Mouse (Mus musculus) erythroblast, embryonic 14.5 days (primary cell): Measurements from ENCODE around the gene Tmem131l. TPM values are rescaled to one million over a fixed set of nuclear protein-coding genes. Genes with fewer than 3 reads are reported as not detected.

Experiments used
- H3K27me3 ChIP-seq: 2 replicates; pipeline ENCODE4 v1.6.1; 2012; ENCODE audit warnings: inconsistent platforms; ENCODE audit not compliant: control insufficient read depth
- H3K36me3 ChIP-seq: 2 replicates; pipeline ENCODE4 v1.6.1; 2012; ENCODE audit warnings: mild to moderate bottlenecking, inconsistent platforms; ENCODE audit not compliant: control insufficient read depth
- H3K4me1 ChIP-seq: 2 replicates; pipeline ENCODE4 v1.6.1; 2012; ENCODE audit warnings: inconsistent platforms; ENCODE audit not compliant: control insufficient read depth
- H3K4me3 ChIP-seq: replicated peaks from 2 replicates; pipeline ENCODE3; 2012; ENCODE audit warnings: moderate library complexity, mild to moderate bottlenecking, inconsistent platforms
- H3K9me3 ChIP-seq: 2 replicates; pipeline ENCODE4 v1.6.1; 2012; ENCODE audit warnings: low read length, inconsistent platforms, mixed read lengths; ENCODE audit not compliant: control insufficient read depth
- GATA1 ChIP-seq: IDR thresholded peaks from 2 replicates; pipeline ENCODE4 v1.6.1; 2012; ENCODE audit warnings: low read length, inconsistent platforms, mixed read lengths
- TAL1 ChIP-seq: IDR thresholded peaks from 3 replicates; pipeline ENCODE4 v1.6.1; 2012; ENCODE audit warnings: low read length, inconsistent platforms, mixed read lengths
- polyA plus RNA-seq: library from polyadenylated mRNA; stranded (reverse); fragments of >175 nt; gene quantifications from 2 replicates; pipeline ENCODE4 v1.2.3, GENCODE M21; 2012

Gene Tmem131l
- 9.3 and 10.8 TPM in 2 replicates for polyA plus RNA-seq

DNA sequence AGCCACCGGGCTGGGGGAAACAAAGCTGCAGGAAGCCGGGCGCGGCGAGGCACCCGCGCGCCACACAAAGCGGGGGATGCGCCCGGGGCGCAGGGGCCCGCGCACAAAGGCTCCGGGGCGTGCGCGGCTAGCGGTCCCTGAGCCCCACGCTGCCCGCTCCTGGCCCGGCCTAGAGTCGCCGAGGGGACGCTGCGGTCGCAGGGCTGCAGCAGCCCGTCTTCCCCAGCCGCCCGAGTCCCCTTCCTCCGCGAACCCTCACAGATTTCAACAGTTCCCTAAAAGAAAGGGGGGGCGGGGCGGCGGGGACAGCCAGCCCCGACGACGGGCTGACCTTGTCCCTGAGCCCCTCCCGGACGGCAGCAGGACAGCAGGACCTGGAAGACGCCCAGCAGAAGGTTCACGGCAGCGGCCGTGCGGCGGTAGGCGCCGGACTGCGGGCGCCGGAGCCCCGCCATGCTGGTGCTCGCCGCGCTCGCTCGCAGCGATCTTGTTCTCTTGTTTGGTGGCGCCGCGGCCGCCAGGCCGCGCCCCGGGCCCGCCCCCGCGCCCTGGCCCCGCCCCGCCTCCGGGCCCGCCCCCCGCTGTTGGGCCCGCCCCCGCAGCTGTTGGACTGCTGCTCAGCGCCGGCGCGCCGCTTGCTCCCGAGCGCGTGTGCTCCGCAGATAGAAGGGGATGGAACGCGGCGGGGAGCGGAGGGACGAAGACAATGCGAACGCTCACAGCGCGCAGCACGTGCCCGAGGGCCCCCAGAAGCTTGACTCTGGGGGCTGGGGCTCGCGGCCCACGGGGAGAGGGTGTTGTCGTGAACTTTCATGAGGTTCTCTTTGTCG, at the start of gene Tmem131l:
Tmem131l (minus strand) TSS at position 530 of the 830 bp plus-strand sequence.
- peaks cover 77% of the 10 kb centered on the region for H3K4me1 ChIP-seq
- TF ChIP-seq TAL1 = peak; percentile 53
- no peak for TF ChIP-seq GATA1
- no peaks in the 10 kb centered on the region for H3K9me3 ChIP-seq
- peaks cover 20% of the 10 kb centered on the region for H3K36me3 ChIP-seq
- no peaks in the 10 kb centered on the region for H3K27me3 ChIP-seq
- H3K4me3 ChIP-seq = peak within 1 kb of the TSS; percentile 82

GRCm38 (mm10) chr3:84086921-84087320, 46.9 kb upstream of the Tmem131l start:
- Histone ChIP-seq H3K27me3 (no peaks in the 10 kb centered on the region), H3K4me3 (no peak overlapping the region), H3K4me1 (no peaks in the 10 kb centered on the region), H3K36me3 (no peaks in the 10 kb centered on the region), H3K9me3 (peaks cover 3% of the 10 kb centered on the region; the same call in 1 of the 2 replicates)
- TF ChIP-seq TAL1 (no peak), GATA1 (no peak)

- no peaks in the 10 kb centered on the region for H3K36me3 ChIP-seq
- H3K4me1 ChIP-seq = no peaks in the 10 kb centered on the region
- H3K9me3 ChIP-seq = peaks cover 4% of the 10 kb centered on the region; the same call in 1 of the 2 replicates
- no peaks in the 10 kb centered on the region for H3K27me3 ChIP-seq
- H3K4me3 ChIP-seq = no peak overlapping the region
- TF ChIP-seq GATA1 (no peak), TAL1 (no peak)
Measured at GRCm38 (mm10) chr3:84086337-84086736, 46.4 kb upstream of the Tmem131l start.

DNA sequence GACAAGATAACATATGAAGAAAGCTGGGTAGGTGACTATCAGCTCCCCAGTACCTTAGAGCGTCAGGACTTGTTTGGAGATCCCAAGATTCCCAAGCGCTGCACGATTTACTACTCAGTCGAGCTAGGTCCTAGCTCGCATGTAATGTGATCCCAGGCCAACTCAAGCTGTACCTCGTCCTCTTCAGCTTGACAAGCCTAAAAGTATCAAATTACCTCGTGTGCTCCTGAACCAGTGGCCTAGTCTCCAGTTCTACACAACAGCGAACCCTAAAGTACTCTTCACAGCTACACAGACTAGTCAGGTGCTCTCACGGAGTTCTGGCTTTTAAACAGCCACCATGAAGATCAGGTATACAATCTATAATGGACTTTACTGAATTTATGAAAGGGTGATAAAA, 45.5 kb upstream of the Tmem131l start:
- Histone ChIP-seq H3K36me3 (no peaks in the 10 kb centered on the region), H3K9me3 (peaks cover 4% of the 10 kb centered on the region; the same call in 1 of the 2 replicates), H3K4me3 (no peak overlapping the region), H3K27me3 (no peaks in the 10 kb centered on the region), H3K4me1 (no peaks in the 10 kb centered on the region)
- TF ChIP-seq GATA1 = no peak

DNA sequence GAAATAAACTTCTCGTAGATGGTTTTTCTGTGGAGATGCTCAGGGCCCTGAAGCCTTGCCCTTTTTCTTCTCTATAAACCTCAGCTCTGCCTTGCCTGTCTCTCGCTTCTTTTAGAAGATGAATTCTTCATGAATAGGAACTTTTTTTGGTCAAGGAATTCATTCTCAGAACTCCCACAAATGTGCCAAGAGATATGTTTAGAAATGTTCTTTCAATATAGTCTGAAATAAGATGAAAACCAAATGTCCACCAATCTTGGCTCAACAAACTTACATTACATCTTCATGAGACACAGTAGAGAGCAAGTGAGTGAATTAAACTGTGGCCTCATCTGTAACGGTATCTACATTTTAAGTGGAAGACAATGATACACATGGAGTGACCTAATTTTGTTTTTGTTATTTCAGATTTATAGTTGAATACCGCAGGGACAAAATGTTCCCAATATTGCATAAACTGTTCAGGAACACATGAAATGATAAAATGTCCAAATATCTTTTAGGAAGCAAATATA, 41.3 kb upstream of the Tmem131l start:
- Histone ChIP-seq H3K36me3 (no peaks in the 10 kb centered on the region), H3K4me3 (no peak overlapping the region), H3K4me1 (no peaks in the 10 kb centered on the region), H3K27me3 (no peaks in the 10 kb centered on the region), H3K9me3 (peaks cover 4% of the 10 kb centered on the region; the same call in 1 of the 2 replicates)
- no peak for TF ChIP-seq TAL1
- TF ChIP-seq GATA1 = no peak

DNA sequence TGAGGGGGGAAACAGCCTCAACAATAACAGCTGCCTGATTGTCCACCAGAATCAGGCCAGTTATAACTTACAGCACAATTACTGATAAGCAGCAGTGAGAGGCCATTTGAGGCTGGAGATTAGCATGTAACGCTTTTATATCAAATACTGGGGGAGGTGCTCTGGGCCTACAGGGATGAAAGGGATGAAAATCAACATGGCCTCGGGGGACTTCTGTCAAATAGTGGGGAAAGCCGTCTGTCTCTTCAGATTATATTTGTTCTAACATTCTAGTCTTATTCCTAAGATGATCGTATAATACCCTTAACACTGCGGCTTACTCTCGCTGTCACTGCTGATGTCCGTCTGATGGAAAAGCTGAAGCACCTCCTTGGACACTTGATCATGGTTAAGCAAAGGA, 40.1 kb upstream of the Tmem131l start:
- Histone ChIP-seq H3K4me1 (no peaks in the 10 kb centered on the region), H3K4me3 (no peak overlapping the region), H3K27me3 (no peaks in the 10 kb centered on the region), H3K36me3 (no peaks in the 10 kb centered on the region), H3K9me3 (peaks cover 4% of the 10 kb centered on the region; the same call in 1 of the 2 replicates)
- TF ChIP-seq GATA1 (no peak), TAL1 (no peak)

DNA sequence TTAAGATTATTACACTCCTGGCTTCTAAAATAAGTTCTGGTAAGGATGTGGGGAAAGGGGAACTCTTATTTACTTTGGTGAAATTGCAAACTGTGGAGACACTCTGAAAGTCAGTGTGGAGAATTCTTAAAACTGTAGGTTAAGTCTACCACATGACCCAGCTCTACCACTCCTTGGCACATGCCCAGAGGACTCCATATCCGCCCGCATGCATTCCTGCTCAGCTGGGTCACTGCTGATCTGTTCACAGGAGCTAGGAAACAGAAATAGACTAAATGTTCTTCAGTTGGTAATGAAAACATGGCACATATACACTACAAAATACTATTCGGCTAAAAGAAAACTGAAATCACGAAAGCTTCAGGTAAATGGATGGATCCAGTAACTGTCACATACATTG, 37.5 kb upstream of the Tmem131l start:
- Histone ChIP-seq H3K27me3 (no peaks in the 10 kb centered on the region), H3K4me1 (no peaks in the 10 kb centered on the region), H3K9me3 (peaks cover 4% of the 10 kb centered on the region; the same call in 1 of the 2 replicates), H3K4me3 (no peak overlapping the region), H3K36me3 (no peaks in the 10 kb centered on the region)
- TF ChIP-seq TAL1 (no peak), GATA1 (no peak)

- Histone ChIP-seq H3K4me1 (no peaks in the 10 kb centered on the region), H3K9me3 (no peaks in the 10 kb centered on the region), H3K4me3 (no peak overlapping the region), H3K36me3 (no peaks in the 10 kb centered on the region), H3K27me3 (no peaks in the 10 kb centered on the region)
- TF ChIP-seq TAL1 (no peak), GATA1 (no peak)
Measured at GRCm38 (mm10) chr3:84076543-84077332, 36.8 kb upstream of the Tmem131l start.

- Histone ChIP-seq H3K36me3 (no peaks in the 10 kb centered on the region), H3K27me3 (no peaks in the 10 kb centered on the region), H3K4me3 (no peak overlapping the region), H3K9me3 (no peaks in the 10 kb centered on the region), H3K4me1 (no peaks in the 10 kb centered on the region)
- TF ChIP-seq TAL1 (no peak), GATA1 (no peak)
Measured at GRCm38 (mm10) chr3:84075516-84075915, 35.5 kb upstream of the Tmem131l start.
